28 mouse cellular contexts compared by ENCODE assay signal in genomic region chr19:59761218-59761617, GRCm38 (mm10).
"Had no signal": no experiment of that assay in that cellular context is flagged by ENCODE, and none has a peak within 500 bp of the region (broad histone marks: within the 10 kb centered on the region; RNA-seq: fewer than 3 reads in every experiment).

No protein-coding gene starts in this region.

- DNase-seq: left cerebral cortex, postnatal 4 days; liver; liver, embryonic 13.5 days; liver, postnatal 0 days; lung, adult 18-20 months; lung, adult 2 months; lung, embryonic 14.5 days; lung, postnatal 10 days; lung, postnatal 14 days; lung, postnatal 36 days; lung, postnatal 4 days; midbrain, embryonic 14.5 days had no signal

- H3K27ac ChIP-seq: limb, embryonic 10.5 days; limb, embryonic 12.5 days; limb, embryonic 13.5 days; limb, embryonic 15.5 days; liver, embryonic 12.5 days; liver, embryonic 13.5 days; liver, embryonic 14.5 days; liver, embryonic 15.5 days; lung, embryonic 15.5 days; macrophage; midbrain, embryonic 10.5 days; midbrain, embryonic 12.5 days; midbrain, embryonic 13.5 days; midbrain, embryonic 15.5 days; neural tube, embryonic 12.5 days had no signal

- H3K36me3 ChIP-seq: limb, embryonic 10.5 days; limb, embryonic 12.5 days; limb, embryonic 13.5 days; limb, embryonic 15.5 days; liver, embryonic 12.5 days; liver, embryonic 13.5 days; liver, embryonic 15.5 days; lung, embryonic 15.5 days; midbrain, embryonic 10.5 days; midbrain, embryonic 12.5 days; midbrain, embryonic 13.5 days; midbrain, embryonic 15.5 days; neural tube, embryonic 12.5 days had no signal

- H3K4me1 ChIP-seq: limb, embryonic 10.5 days; limb, embryonic 12.5 days; limb, embryonic 13.5 days; limb, embryonic 15.5 days; liver, embryonic 12.5 days; liver, embryonic 13.5 days; liver, embryonic 15.5 days; lung, embryonic 15.5 days; megakaryocyte, embryonic 14.5 days; midbrain, embryonic 10.5 days; midbrain, embryonic 12.5 days; midbrain, embryonic 15.5 days; neural tube, embryonic 12.5 days had no signal

- H3K9me3 ChIP-seq: limb, embryonic 10.5 days; limb, embryonic 12.5 days; limb, embryonic 13.5 days; limb, embryonic 15.5 days; liver, embryonic 12.5 days; liver, embryonic 13.5 days; liver, embryonic 15.5 days; lung, embryonic 15.5 days; megakaryocyte, embryonic 14.5 days; midbrain, embryonic 10.5 days; midbrain, embryonic 12.5 days; midbrain, embryonic 13.5 days; midbrain, embryonic 15.5 days; neural tube, embryonic 12.5 days had no signal

- H3K27me3 ChIP-seq: limb, embryonic 12.5 days; limb, embryonic 13.5 days; limb, embryonic 15.5 days; liver, embryonic 12.5 days; liver, embryonic 13.5 days; liver, embryonic 15.5 days; lung, embryonic 15.5 days; megakaryocyte, embryonic 14.5 days; midbrain, embryonic 12.5 days; midbrain, embryonic 13.5 days; midbrain, embryonic 15.5 days; neural tube, embryonic 12.5 days had no signal

- H3K4me3 ChIP-seq: limb, embryonic 10.5 days; limb, embryonic 12.5 days; limb, embryonic 13.5 days; limb, embryonic 15.5 days; liver, embryonic 12.5 days; liver, embryonic 13.5 days; liver, embryonic 15.5 days; lung, embryonic 15.5 days; megakaryocyte, embryonic 14.5 days; midbrain, embryonic 10.5 days; midbrain, embryonic 12.5 days; midbrain, embryonic 13.5 days; midbrain, embryonic 15.5 days; myocyte; neural tube, embryonic 12.5 days had no signal
